Mouse (Mus musculus) testis, adult 2 months (tissue): Measurements from ENCODE around the gene Sppl2c.

Source experiments
- CTCF ChIP-seq: fragments of 200-500 bp; IDR thresholded peaks from 2 replicates; pipeline ENCODE4 v1.5.1; 2012; ENCODE audit warnings: low read depth, mild to moderate bottlenecking, inconsistent platforms, low read length, moderate library complexity; ENCODE audit not compliant: control insufficient read depth, insufficient read depth, insufficient replicate concordance
- POLR2A ChIP-seq: fragments of 200-500 bp; IDR thresholded peaks from 2 replicates; pipeline ENCODE4 v1.6.1; 2012; ENCODE audit warnings: low read depth, mild to moderate bottlenecking, inconsistent platforms, low read length, moderate library complexity; ENCODE audit not compliant: control insufficient read depth

GRCm38 (mm10) chr11:104138976-104139375 is 47.2 kb upstream of the Sppl2c start:
- no peak for TF ChIP-seq CTCF
- TF ChIP-seq POLR2A: no peak
